Mouse (Mus musculus) lung, postnatal 0 days (tissue): ENCODE measurements around the gene Hepacam2.
"Not testable (repeated sequence)": the region's sequence is repeated elsewhere in the genome, so short reads cannot be mapped to it uniquely, and the experiment has no call there.

ENCODE experiments used
- CTCF ChIP-seq: IDR thresholded peaks from 2 replicates; pipeline ENCODE4 v1.5.1; 2016; ENCODE audit warnings: antibody characterized with exemption, mild to moderate bottlenecking
- EP300 ChIP-seq: IDR thresholded peaks from 2 replicates; pipeline ENCODE4 v1.6.1; 2016; ENCODE audit warnings: antibody characterized with exemption, mild to moderate bottlenecking, control low read depth

GRCm38 (mm10) chr6:3424613-3425277 is 73.4 kb downstream of the Hepacam2 start:
- not testable (repeated sequence) for TF ChIP-seq CTCF, EP300
